Mouse (Mus musculus): Measurements from ENCODE around the gene Ppp5c. TPM values are rescaled to one million over a fixed set of nuclear protein-coding genes. Genes with fewer than 3 reads are reported as not detected.
A peak's percentile ranks its signal among the peaks of the same experiment; 100 is the strongest.

The Ppp5c gene
- polyA plus RNA-seq, 1 experiment from 2014 or later: 142 TPM

- WGBS: 20% methylated on average over 26 of the region's 26 CpGs
- H3K27me3 ChIP-seq (ENCODE audit: low read depth, poor library complexity, severe bottlenecking): no peaks in the 10 kb centered on the region
- DNase-seq (ENCODE audit: low spot score): peak; percentile 91
- peaks cover 9% of the 10 kb centered on the region for H3K36me3 ChIP-seq
- peak within 1 kb of the TSS; percentile 82 for H3K27ac ChIP-seq (replicated peaks)
- H3K4me3 ChIP-seq: peak within 1 kb of the TSS; percentile 51
- H3K9me3 ChIP-seq (replicated peaks): 0 out of 2 replicates have a peak, but pooled peaks cover 3% of the 10 kb centered on the region
- H3K4me1 ChIP-seq: peaks cover 57% of the 10 kb centered on the region
These were observed 44.7 kb downstream of the Ppp5c start, which contains the start of gene Gm42372 for GRCm38 (mm10) chr7:16982859-16983568. TSS of gene Gm42372 (plus strand) at chr7:16983086.

GRCm38 (mm10) chr7:16980348-16980747 lies 47.4 kb downstream of the Ppp5c start:
- H3K4me1 ChIP-seq: peaks cover 48% of the 10 kb centered on the region
- H3K36me3 ChIP-seq: peaks cover 3% of the 10 kb centered on the region
- 0 out of 2 replicates have a peak, but pooled peaks cover 3% of the 10 kb centered on the region for H3K9me3 ChIP-seq (replicated peaks)
- H3K27ac ChIP-seq (replicated peaks): peak overlapping the region; percentile 86
- H3K4me3 ChIP-seq: peak overlapping the region; percentile 42
- WGBS: 15% methylated on average over 12 of the region's 12 CpGs
- DNase-seq (ENCODE audit: low spot score): peak; percentile 47
- no peaks in the 10 kb centered on the region for H3K27me3 ChIP-seq (ENCODE audit: low read depth, poor library complexity, severe bottlenecking)

- H3K36me3 ChIP-seq: no peaks in the 10 kb centered on the region
- no peaks in the 10 kb centered on the region for H3K27me3 ChIP-seq (ENCODE audit: low read depth, poor library complexity, severe bottlenecking)
- no peak overlapping the region for H3K27ac ChIP-seq (replicated peaks)
- peaks cover 38% of the 10 kb centered on the region for H3K4me1 ChIP-seq
- H3K4me3 ChIP-seq: no peak overlapping the region
- 0 out of 2 replicates have a peak, but pooled peaks cover 3% of the 10 kb centered on the region for H3K9me3 ChIP-seq (replicated peaks)
- 90% methylated on average over 3 of the region's 3 CpGs for WGBS
- DNase-seq (ENCODE audit: low spot score): no peak
These were observed 49.1 kb downstream of the Ppp5c start for GRCm38 (mm10) chr7:16978593-16978992.

GRCm38 (mm10) chr7:16978173-16978572 lies 49.6 kb downstream of the Ppp5c start:
- H3K36me3 ChIP-seq: no peaks in the 10 kb centered on the region
- H3K9me3 ChIP-seq (replicated peaks): 0 out of 2 replicates have a peak, but pooled peaks cover 3% of the 10 kb centered on the region
- H3K4me3 ChIP-seq: no peak overlapping the region
- no peak overlapping the region for H3K27ac ChIP-seq (replicated peaks)
- no peaks in the 10 kb centered on the region for H3K27me3 ChIP-seq (ENCODE audit: low read depth, poor library complexity, severe bottlenecking)
- peaks cover 34% of the 10 kb centered on the region for H3K4me1 ChIP-seq
- no peak for DNase-seq (ENCODE audit: low spot score)
- 76% methylated on average over 6 of the region's 6 CpGs for WGBS

DNA sequence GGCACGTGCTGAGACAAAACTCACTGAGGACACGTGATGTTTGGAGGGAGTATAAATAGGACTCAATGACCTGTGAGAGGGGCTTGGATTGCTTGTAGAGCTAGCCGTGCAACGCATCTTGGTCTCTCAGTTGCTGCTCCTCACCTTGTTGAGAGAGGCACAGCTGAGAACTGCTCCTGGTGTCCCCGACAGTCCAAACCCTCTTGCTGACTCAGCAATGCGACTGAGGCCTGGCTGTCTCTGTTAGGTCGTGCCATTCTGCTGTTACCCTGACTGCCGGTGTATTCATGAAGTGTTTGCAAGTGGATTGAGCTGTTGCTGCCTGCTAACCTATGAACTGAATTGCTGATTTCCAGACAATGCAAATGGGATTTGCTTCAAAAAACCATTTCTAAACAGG lies 51.4 kb downstream of the Ppp5c start:
- peaks cover 23% of the 10 kb centered on the region for H3K4me1 ChIP-seq
- no peak overlapping the region for H3K4me3 ChIP-seq
- no peak overlapping the region for H3K27ac ChIP-seq (replicated peaks)
- 0 out of 2 replicates have a peak, but pooled peaks cover 3% of the 10 kb centered on the region for H3K9me3 ChIP-seq (replicated peaks)
- DNase-seq (ENCODE audit: low spot score): no peak
- WGBS: 65% methylated on average over 8 of the region's 8 CpGs
- H3K36me3 ChIP-seq: no peaks in the 10 kb centered on the region
- H3K27me3 ChIP-seq (ENCODE audit: low read depth, poor library complexity, severe bottlenecking): no peaks in the 10 kb centered on the region

DNA sequence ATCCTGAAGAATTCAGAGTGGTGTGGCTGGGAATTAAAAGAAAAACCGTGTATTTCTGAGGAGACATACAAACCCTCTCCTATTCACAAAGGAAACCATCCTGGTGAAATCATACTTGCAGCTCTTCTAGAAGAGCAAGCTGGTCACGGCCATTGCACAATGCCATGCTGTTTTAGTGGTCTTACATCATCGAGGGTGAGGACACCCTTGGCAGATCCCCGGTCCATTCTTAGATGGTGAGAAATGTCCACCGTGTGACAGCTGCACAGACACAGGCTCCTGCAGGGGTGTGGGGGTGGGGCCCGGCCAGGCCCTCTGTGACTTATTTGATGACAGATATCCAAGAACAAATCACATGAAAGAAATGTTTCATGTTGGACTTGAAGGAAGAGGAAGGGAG lies 53.7 kb downstream of the Ppp5c start:
- WGBS: 86% methylated on average over 6 of the region's 6 CpGs
- H3K4me3 ChIP-seq: no peak overlapping the region
- DNase-seq (ENCODE audit: low spot score): no peak
- no peaks in the 10 kb centered on the region for H3K27me3 ChIP-seq (ENCODE audit: low read depth, poor library complexity, severe bottlenecking)
- H3K36me3 ChIP-seq: no peaks in the 10 kb centered on the region
- H3K4me1 ChIP-seq: peaks cover 7% of the 10 kb centered on the region; the same call in 1 of the 2 replicates
- no peak overlapping the region for H3K27ac ChIP-seq (replicated peaks)
- peaks cover 6% of the 10 kb centered on the region; the same call in 1 of the 2 replicates for H3K9me3 ChIP-seq (replicated peaks)

DNA sequence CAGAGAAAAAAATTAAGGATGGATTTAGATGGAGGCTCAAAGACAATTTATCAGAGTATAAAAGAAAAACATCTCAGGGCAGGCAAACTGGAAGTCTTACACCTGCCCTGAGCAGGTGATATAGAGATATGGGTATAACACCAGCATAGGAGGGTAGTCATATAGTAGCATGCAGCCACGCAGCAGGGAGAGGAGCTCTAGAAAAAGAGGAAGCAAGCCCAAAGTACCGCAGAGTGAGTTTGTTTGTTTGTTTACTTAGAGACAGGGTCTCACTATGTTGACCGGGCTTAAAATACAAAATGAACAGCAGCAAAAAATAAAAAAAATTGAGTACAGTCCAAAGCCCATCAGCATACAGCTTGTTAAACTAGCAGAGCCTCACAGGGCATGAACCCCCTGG lies 56.6 kb downstream of the Ppp5c start:
- no peak overlapping the region for H3K4me3 ChIP-seq
- no peak for DNase-seq (ENCODE audit: low spot score)
- WGBS: 86% methylated on average over 3 of the region's 3 CpGs
- no peak overlapping the region for H3K27ac ChIP-seq (replicated peaks)
- no peaks in the 10 kb centered on the region for H3K27me3 ChIP-seq (ENCODE audit: low read depth, poor library complexity, severe bottlenecking)
- peaks cover 4% of the 10 kb centered on the region; the same call in 1 of the 2 replicates for H3K4me1 ChIP-seq
- no peaks in the 10 kb centered on the region for H3K36me3 ChIP-seq
- H3K9me3 ChIP-seq (replicated peaks): peaks cover 6% of the 10 kb centered on the region; the same call in 1 of the 2 replicates

GRCm38 (mm10) chr7:16968414-16968813 lies 59.3 kb downstream of the Ppp5c start:
- Histone ChIP-seq H3K4me1 (peaks cover 4% of the 10 kb centered on the region; the same call in 1 of the 2 replicates), H3K36me3 (no peaks in the 10 kb centered on the region), H3K9me3 (replicated peaks) (peaks cover 6% of the 10 kb centered on the region; the same call in 1 of the 2 replicates), H3K27me3 (ENCODE audit: low read depth, poor library complexity, severe bottlenecking) (no peaks in the 10 kb centered on the region), H3K27ac (replicated peaks) (no peak overlapping the region), H3K4me3 (no peak overlapping the region)
- DNase-seq (ENCODE audit: low spot score): no peak
- 86% methylated on average over 6 of the region's 6 CpGs for WGBS

DNA sequence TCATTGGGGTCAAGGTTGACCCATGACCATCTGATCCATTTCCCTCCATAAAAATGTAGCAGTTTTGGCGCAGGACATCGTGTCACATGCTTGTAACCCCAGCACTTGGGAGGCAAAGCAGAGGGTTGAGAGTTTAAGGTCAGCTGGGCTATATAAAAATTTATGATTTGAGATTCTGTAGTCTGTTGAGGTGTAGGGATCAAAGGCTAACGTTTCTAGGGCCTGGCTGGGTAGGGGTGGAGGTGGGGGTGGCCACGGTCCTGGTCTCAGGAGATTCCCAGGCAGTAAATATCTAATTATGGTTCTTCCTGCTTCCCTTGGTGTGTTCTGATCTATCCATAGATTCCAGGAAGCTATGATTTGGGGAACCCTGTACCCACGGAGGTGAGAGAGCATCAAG lies 66.0 kb downstream of the Ppp5c start:
- 83% methylated on average over 5 of the region's 5 CpGs for WGBS

DNA sequence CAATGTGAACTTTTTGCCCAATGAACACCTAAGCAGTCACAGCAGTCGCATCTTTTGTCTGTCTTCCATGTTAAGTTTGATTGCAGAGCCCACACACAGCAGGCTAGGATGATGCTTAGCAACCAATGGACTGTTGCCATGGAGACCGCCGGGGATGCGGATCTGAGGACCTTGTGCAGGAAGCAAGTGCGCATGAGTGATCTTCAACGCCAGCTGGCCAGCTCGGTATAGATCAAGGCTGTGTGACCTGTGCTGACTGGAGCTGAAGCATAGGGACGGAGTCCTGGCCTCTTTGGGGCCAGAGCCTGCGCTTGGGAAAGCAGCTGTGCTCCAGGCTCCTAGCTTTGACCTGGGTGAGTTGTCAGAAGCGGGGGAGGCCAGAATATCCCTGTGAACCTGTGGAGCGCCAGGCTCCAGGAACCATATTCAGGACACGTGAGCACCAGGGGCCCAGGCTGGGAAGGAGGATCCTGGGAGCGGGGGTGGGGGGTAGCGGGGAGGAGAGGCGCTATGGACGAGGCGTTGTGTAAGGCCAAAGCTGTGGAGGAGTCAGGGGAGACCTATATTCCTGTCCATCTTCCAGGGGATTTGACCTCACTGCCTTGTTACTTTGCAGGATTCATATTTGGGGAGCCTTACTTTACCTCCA lies 68.1 kb downstream of the Ppp5c start, which contains the start of gene Pnmal1:
Gene Pnmal1, plus strand, starts transcription at position 141 of the 649 bp plus-strand sequence.
- WGBS: 16% methylated on average over 17 of the region's 17 CpGs
- peaks cover 7% of the 10 kb centered on the region; the same call in 1 of the 2 replicates for H3K9me3 ChIP-seq (replicated peaks)
- DNase-seq (ENCODE audit: low spot score): peak; percentile 97
- peaks cover 44% of the 10 kb centered on the region for H3K4me1 ChIP-seq
- peak within 1 kb of the TSS; percentile 93 for H3K27ac ChIP-seq (replicated peaks)
- H3K36me3 ChIP-seq: peaks cover 17% of the 10 kb centered on the region
- H3K4me3 ChIP-seq: peak within 1 kb of the TSS; percentile 51
- no peaks in the 10 kb centered on the region for H3K27me3 ChIP-seq (ENCODE audit: low read depth, poor library complexity, severe bottlenecking)

More for the DNA sequence above, 66.0 kb downstream of the Ppp5c start:
- no peak for DNase-seq (ENCODE audit: low spot score)
- no peak overlapping the region for H3K4me3 ChIP-seq
- H3K27me3 ChIP-seq (ENCODE audit: low read depth, poor library complexity, severe bottlenecking): no peaks in the 10 kb centered on the region
- peak overlapping the region; percentile 93; the same call in 1 of the 2 replicates for H3K27ac ChIP-seq (replicated peaks)
- peaks cover 39% of the 10 kb centered on the region for H3K4me1 ChIP-seq
- H3K9me3 ChIP-seq (replicated peaks): no peaks in the 10 kb centered on the region
- H3K36me3 ChIP-seq: peaks cover 17% of the 10 kb centered on the region

DNA sequence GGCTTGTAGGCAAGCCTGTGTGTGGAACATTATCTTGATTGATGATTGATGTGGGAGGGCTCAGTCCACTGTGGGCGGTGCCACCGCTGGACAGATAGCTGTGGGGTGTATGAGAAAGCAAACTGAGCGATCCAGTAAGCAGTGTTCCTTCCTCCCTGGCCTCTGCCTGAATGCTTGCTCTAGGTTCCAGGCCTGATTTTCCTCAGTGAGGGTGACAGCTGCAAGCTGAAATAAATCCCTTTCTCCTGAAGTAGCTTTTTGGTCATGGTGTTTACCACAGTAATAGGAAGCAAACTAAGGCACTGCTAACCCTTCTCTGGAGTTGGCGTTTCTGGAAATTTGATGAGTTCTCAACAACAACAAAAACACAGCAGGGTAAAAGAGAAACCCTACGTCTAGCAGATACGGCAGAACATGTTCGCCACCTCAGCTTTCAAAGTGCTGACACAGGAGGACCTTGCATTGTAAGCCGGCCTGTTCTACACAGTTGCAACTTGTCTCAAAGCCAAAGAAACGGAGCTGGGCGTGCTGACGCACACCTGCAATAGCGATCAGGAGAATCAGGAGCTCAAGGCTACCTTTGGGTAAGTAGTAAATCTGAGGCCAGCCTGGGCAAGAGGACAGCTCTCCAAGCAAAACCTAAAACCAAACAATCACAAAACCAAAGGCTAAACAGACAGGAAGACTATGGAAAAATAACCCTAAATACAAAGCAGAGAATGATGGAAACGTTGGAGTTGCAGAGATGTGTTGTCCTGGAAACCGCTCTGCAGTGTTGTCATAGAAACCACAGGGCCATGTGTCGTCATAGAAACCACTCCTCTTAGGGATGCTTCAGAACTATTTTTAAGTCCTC lies 71.1 kb downstream of the Ppp5c start:
- H3K36me3 ChIP-seq: peaks cover 7% of the 10 kb centered on the region; the same call in 1 of the 2 replicates
- no peak overlapping the region for H3K4me3 ChIP-seq
- H3K4me1 ChIP-seq: peaks cover 43% of the 10 kb centered on the region
- peaks cover 7% of the 10 kb centered on the region; the same call in 1 of the 2 replicates for H3K9me3 ChIP-seq (replicated peaks)
- 66% methylated on average over 15 of the region's 15 CpGs for WGBS
- H3K27me3 ChIP-seq (ENCODE audit: low read depth, poor library complexity, severe bottlenecking): peaks cover 9% of the 10 kb centered on the region; the same call in 1 of the 2 replicates
- peak overlapping the region; percentile 61 for H3K27ac ChIP-seq (replicated peaks)
- peak; percentile 40 for DNase-seq (ENCODE audit: low spot score)

DNA sequence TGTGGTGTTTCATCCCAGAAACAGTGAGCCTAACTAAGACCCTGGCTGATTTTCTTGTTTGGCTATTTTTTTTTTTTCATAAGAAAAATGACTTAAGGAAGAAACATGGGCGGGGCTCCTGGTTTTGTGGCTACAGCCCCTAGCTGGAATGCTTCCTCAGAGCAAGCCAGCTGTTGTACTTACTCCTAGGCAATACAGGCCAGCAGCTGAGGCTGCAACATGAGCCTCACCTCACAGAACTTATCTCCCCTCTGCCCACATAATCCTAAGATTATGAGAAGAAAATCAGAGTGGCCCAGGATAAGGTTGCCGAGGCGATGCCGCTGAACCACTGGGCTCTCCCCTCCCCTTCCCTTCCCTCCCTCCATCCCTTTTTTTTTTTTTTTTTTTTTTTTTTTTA lies 72.0 kb downstream of the Ppp5c start:
- Histone ChIP-seq H3K4me1 (peaks cover 40% of the 10 kb centered on the region), H3K36me3 (no peaks in the 10 kb centered on the region; the same call in 1 of the 2 replicates), H3K4me3 (no peak overlapping the region), H3K27me3 (ENCODE audit: low read depth, poor library complexity, severe bottlenecking) (peaks cover 11% of the 10 kb centered on the region), H3K9me3 (replicated peaks) (peaks cover 7% of the 10 kb centered on the region; the same call in 1 of the 2 replicates), H3K27ac (replicated peaks) (no peak overlapping the region)
- 90% methylated on average over 4 of the region's 4 CpGs for WGBS
- no peak for DNase-seq (ENCODE audit: low spot score)

Data from midbrain, embryonic 10.5 days (tissue).